Mouse (Mus musculus): ENCODE measurements around the gene Copz1.
"Not testable (repeated sequence)": the region's sequence is repeated elsewhere in the genome, so short reads cannot be mapped to it uniquely, and the experiment has no call there.

Gene Copz1

GRCm38 (mm10) chr15:103251595-103251994 lies 20.9 kb upstream of the Copz1 start:
- no peak for DNase-seq (ENCODE audit: low spot score in 2 of 2)

- no peak for DNase-seq (ENCODE audit: low spot score in 2 of 2)
These were observed 19.9 kb upstream of the Copz1 start for GRCm38 (mm10) chr15:103252660-103253059.

GRCm38 (mm10) chr15:103253352-103253751 lies 19.2 kb upstream of the Copz1 start:
- no peak for DNase-seq (ENCODE audit: low spot score in 2 of 2)

- no peak for DNase-seq (ENCODE audit: low spot score in 2 of 2)
These were observed 17.3 kb upstream of the Copz1 start for GRCm38 (mm10) chr15:103255169-103255568.

- DNase-seq (ENCODE audit: low spot score in 2 of 2), result no peak
These were observed 16.1 kb upstream of the Copz1 start for GRCm38 (mm10) chr15:103256210-103256986.

- no peak for DNase-seq (ENCODE audit: low spot score in 2 of 2)
These were observed 14.5 kb upstream of the Copz1 start, which contains the start of gene Nfe2 for GRCm38 (mm10) chr15:103257790-103258728. Gene Nfe2 (minus strand): TSS chr15:103258403.

- DNase-seq (ENCODE audit: low spot score in 2 of 2), result no peak
These were observed 13.4 kb upstream of the Copz1 start for GRCm38 (mm10) chr15:103259162-103259561.

- no peak for DNase-seq (ENCODE audit: low spot score in 2 of 2)
These were observed 12.5 kb upstream of the Copz1 start for GRCm38 (mm10) chr15:103259989-103260388.

GRCm38 (mm10) chr15:103264794-103265193 lies 7.7 kb upstream of the Copz1 start:
- DNase-seq (ENCODE audit: low spot score in 2 of 2), result no peak

GRCm38 (mm10) chr15:103268903-103269302 lies 3.6 kb upstream of the Copz1 start:
- DNase-seq (ENCODE audit: low spot score in 2 of 2), result no peak

GRCm38 (mm10) chr15:103275943-103276342 lies 3.4 kb downstream of the Copz1 start:
- not testable (repeated sequence) for DNase-seq (ENCODE audit: low spot score in 2 of 2)

GRCm38 (mm10) chr15:103277949-103278348 lies 5.4 kb downstream of the Copz1 start:
- DNase-seq (ENCODE audit: low spot score in 2 of 2), result no peak

- no peak for DNase-seq (ENCODE audit: low spot score in 2 of 2)
These were observed 7.2 kb downstream of the Copz1 start for GRCm38 (mm10) chr15:103279750-103280149.

GRCm38 (mm10) chr15:103280817-103281464 lies 8.4 kb downstream of the Copz1 start:
- no peak for DNase-seq (ENCODE audit: low spot score in 2 of 2)

GRCm38 (mm10) chr15:103281465-103282205 lies 9.1 kb downstream of the Copz1 start:
- DNase-seq (ENCODE audit: low spot score in 2 of 2), result no peak

GRCm38 (mm10) chr15:103284066-103284465 lies 11.6 kb downstream of the Copz1 start:
- no peak for DNase-seq (ENCODE audit: low spot score in 2 of 2)

- DNase-seq (ENCODE audit: low spot score in 2 of 2), result no peak
These were observed 12.1 kb downstream of the Copz1 start for GRCm38 (mm10) chr15:103284647-103285046.

- DNase-seq (ENCODE audit: low spot score in 2 of 2), result no peak
These were observed 13.4 kb downstream of the Copz1 start for GRCm38 (mm10) chr15:103285778-103286417.

- DNase-seq (ENCODE audit: low spot score in 2 of 2), result no peak
These were observed 17.1 kb downstream of the Copz1 start for GRCm38 (mm10) chr15:103289600-103289999.

- DNase-seq (ENCODE audit: low spot score in 2 of 2), result no peak
These were observed 17.9 kb downstream of the Copz1 start for GRCm38 (mm10) chr15:103290417-103290816.

- DNase-seq (ENCODE audit: low spot score in 2 of 2), result no peak
These were observed 18.3 kb downstream of the Copz1 start for GRCm38 (mm10) chr15:103290843-103291242.
